Mouse (Mus musculus): Measurements from ENCODE around the gene Gss.
A peak's percentile ranks its signal among the peaks of the same experiment; 100 is the strongest.
"Not testable (repeated sequence)": the region's sequence is repeated elsewhere in the genome, so short reads cannot be mapped to it uniquely, and the experiment has no call there.

The Gss gene

DNA sequence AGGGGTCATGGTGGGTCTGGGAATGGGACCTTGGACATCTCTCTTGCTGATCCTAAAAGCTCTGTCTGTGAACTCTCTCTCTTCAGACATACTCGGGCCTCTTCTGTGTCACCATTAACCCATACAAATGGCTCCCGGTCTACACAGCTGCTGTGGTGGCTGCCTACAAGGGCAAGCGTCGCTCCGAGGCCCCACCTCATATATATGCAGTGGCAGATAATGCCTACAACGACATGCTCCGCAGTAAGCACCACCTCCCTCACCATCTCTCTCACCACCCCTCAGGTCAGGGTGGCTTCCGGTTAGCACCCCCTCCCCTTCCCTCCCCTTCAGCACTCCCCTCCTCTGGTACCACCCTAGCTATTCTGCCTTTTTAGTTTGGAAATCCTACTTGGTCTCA lies 21.3 kb upstream of the Gss start:
- no peak for DNase-seq

- DNase-seq = peak; percentile 80
Observed at GRCm38 (mm10) chr2:155613326-155613755, 20.7 kb upstream of the Gss start.

DNA sequence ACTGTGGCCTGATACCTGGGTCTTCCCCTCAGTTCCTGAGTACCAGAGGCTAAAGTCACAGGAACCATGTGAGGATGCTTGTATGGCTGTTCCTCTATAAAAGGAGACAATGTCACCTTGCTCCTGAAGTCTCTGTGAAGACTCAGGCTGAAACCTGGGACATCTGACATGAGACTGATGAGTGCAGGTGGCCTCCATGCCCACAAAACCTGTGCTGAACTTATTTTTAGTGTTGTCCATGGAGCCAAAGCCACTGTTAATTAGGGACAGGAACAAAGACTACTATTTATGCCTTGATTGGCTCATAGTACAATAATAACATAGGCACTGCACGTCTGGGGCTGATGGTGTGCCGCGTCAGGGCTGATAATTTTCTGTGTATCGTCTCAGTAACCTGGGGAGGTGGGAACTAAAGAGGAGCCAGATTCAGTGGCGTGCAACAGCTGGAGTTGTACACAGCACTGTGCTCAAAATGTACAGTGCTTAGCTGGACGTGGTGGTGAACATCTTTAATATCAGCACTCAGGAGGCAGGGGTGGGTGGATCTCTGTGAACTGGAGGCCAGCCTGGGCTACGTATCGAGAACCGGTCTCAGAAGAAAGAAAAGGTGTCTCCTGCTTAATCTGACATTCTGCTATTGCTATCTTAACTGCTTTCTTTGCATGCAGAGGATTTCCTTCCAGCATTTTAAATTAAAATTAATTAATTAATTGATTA lies 19.4 kb upstream of the Gss start:
- DNase-seq = no peak

GRCm38 (mm10) chr2:155610978-155611377 lies 18.4 kb upstream of the Gss start, which contains the start of gene Myh7b:
Myh7b (plus strand) TSS chr2:155611212.
- no peak for DNase-seq

- DNase-seq = no peak
Observed at GRCm38 (mm10) chr2:155606360-155606759, 13.8 kb upstream of the Gss start.

GRCm38 (mm10) chr2:155605236-155605589 lies 12.6 kb upstream of the Gss start:
- not testable (repeated sequence) for DNase-seq

DNA sequence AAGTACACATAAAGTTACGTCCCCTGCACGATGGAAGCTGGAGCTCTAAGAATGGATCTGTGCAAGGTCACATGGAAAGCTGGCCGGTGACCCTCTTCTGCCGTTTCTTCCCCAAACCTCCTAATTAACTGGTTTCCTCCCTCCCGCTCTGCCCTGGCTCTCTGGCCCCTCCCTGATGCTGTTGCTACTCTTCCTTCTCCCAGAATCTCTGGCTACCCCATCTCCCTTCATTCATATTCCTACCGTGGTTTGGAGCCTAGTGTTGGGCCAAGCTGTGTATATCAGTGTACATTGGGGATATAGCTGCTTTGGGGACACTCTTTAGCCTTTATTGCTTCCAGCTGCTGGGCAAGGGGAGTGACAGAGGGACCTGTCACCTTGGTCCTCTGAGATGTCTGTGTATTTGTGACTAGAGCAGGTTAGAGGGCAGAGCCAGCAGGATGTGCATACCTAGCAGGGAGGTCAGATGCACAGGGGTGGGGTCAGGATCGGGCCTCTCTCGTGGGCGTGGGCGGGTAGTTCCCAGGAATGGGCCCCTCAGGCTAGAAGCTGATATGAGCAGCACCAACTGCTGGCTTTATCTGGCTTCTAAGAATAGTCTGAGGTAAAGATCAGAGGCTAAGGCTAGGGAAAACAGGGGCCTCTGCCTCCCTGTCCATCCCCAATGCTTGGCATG lies 12.1 kb upstream of the Gss start:
- no peak for DNase-seq

DNA sequence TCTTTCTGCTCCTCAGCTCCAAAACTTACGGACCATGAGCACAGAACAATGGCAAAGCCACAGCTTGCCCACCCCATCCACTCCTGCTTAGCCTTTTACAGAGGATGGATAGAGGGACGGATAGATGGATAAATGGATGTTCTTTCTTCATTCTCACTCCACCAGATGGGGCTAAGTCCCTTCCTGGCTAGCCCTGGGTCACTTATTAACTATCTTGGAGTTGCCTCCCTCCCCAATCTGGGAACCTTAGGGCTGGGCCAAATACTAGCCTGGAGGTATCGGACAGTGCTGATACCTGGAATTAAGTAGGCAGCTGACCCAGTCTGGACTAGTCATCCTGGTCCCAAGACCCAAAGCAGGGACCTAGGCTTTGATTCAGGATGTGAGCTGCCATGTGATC lies 11.1 kb upstream of the Gss start:
- no peak for DNase-seq

DNA sequence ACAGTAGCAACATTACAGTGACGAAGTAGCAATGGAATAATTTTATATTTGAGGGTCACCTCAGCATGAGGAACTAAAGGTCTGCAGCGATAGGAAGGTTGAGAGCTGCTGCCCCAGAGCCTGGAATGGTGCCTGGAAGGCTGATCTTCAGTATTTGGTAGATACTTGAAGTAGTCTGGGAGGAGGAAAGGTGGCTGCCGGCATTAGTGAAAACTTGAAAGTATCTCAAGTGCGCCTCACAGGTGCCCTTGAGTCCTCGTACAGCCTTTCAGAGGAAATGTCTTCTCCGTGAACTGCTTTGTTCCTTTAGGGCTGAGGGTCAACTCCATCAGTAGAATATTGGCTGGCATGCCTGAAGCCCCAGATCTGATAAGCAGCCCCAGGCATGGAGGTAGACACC lies 2.9 kb upstream of the Gss start:
- no peak for DNase-seq

DNA sequence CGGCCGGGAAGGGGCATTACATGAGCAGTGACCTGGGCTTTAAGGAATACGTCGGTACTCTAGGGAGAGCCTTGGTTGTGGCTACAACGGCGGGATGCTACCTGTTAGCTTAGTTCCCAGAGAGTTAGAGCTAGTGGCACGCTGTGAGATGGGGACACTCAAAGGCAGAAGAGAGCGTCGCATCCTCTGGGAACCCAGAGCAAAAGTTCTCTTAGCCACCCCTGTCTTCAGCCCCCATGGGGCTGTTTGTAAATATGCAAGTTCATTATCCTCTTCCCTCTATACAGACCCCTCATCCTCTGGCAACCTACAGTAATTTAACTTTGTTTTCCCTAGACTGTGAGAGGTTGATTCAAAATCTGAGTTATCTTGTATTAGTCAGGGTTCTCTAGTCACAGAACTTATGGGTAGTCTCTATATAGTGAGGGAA lies 259 bp upstream of the Gss start:
- DNase-seq = no peak

DNA sequence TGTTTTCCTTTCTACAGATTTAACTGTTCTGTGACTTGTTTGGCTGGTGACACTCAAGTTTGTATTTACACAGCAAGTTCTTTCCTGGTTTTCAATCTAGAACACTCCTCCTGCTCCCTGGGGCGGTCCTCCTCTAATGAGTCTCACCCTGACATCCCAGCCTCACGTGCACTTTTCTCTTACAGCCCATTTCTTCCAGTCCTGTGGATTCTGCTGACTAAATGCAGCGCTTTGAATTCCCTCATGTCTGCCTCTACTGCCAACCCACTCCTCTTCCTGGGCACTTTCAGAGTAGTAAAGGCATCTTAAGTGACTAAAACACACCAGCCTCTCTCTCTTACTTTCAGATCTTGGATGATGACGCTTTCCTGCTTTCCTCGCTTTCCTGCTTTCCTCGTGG lies 934 bp downstream of the Gss start:
- peak; percentile 32 for DNase-seq

GRCm38 (mm10) chr2:155590876-155591275 lies 1.7 kb downstream of the Gss start:
- no peak for DNase-seq

- DNase-seq = no peak
Observed at GRCm38 (mm10) chr2:155589521-155589920, 3.1 kb downstream of the Gss start.

GRCm38 (mm10) chr2:155588136-155588535 lies 4.5 kb downstream of the Gss start:
- DNase-seq = no peak

- peak; percentile 8 for DNase-seq
Observed at GRCm38 (mm10) chr2:155585486-155585885, 7.1 kb downstream of the Gss start.

- DNase-seq = no peak
Observed at GRCm38 (mm10) chr2:155585082-155585481, 7.5 kb downstream of the Gss start.

- DNase-seq = peak; percentile 73
Observed at GRCm38 (mm10) chr2:155583927-155584530, 8.6 kb downstream of the Gss start.

- no peak for DNase-seq
Observed at GRCm38 (mm10) chr2:155582996-155583395, 9.6 kb downstream of the Gss start.

DNA sequence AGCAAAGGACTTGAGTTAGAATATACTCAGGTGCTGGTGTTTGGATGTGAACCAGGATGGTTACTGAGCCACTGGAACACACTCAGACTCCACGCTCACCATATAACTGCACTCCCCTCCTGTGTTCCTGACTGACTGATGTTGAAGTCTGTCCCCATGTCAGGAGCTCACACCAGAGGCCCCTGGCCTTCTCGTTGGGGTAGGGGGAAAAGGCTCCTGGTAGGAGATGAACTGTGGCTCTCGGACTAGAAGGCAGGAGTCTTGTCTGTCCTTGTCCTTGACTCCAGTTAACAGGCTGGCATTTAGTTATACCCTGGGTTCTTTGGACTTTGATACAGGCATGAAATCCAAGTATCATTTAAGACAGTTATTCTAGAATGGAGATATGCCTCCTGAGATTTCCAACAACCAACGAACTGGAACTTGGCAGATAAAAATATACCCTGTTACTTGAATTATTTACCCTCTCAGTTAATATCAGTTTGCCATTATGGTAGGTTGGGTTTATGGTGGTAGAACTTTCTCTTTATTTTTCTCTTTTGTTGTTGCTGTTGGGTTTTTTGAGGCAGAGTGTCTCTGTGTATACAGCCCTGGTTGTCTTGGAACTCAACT lies 10.1 kb downstream of the Gss start:
- DNase-seq = no peak

DNA sequence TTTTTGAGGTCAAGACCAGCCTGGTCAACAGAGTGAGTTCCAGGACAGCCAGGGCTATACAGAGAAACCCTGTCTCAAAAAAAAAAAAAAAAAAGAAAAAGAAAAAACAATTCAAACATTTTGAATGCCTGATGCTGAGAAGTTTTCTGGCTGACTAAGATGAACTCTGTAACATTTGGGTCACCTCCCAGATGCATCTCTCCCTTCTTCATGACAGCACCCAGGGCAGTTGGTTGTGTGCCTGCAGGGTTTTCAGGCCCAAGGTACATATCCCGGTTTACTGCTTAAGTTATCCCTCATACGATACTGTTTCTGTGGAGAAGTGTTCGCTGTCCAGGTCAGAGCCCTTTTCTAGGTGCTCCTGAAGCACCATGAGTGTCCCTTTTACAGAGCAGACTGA lies 12.3 kb downstream of the Gss start:
- no peak for DNase-seq

DNA sequence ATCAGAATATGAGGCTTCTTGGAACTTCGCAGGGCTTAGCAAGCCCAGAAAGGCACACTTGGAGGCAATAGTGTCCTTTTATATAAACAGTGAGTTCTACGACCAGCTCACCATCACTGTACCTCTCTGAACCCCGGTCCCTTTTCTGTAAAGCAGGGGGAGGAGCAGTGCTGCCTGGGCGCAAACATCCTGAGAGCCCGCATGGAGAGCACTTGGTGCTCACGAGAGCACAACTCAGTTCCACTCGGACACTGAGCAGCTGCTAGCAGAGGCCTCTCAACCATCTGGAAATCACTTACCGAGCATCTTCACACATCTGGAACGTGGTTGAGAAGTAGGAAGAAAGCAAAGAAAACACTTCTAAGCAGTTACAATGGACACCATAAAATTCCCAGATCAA lies 16.0 kb downstream of the Gss start:
- no peak for DNase-seq

DNA sequence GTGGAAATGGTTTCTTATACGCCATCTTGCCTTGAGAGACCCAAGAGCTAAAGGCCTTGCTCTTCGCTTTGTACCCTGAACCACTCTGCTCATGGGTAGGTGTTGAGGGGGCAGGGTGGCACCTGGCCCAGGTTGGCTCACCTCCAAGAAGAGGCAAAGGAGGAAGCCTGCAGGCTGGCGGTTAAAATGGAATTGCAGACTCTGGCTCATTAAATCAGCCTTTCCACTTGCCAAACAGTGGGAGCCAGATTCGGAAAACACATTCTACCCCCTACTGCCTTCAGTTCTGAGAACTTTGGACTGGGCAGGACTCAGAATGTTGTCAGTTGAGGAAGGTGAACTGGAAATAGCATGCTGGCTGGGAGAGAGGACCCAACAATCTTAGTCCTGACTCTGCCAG lies 17.9 kb downstream of the Gss start:
- DNase-seq = no peak

DNA sequence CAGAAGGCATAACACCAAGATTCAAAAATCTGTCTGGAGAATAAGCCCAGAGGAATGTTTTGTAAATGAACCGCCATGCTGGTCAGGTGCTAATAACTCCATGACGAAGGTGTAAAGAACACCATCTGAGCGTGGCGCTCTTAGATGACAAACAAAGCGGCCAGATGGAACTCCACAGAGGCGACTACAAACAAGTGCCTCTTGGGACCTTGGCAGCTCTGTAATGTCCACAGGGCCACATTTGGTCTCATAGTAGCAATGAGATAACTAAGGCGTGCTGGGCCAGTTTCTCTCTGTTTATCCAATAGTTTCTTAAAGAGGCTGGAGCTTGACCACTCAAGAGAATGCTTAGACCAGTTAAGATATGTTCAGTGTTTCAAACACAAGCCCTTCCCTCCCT lies 18.6 kb downstream of the Gss start:
- DNase-seq = no peak

- no peak for DNase-seq
Observed at GRCm38 (mm10) chr2:155573001-155573400, 19.6 kb downstream of the Gss start.
